18 mouse cellular contexts compared by ENCODE assay signal in the genomic region with DNA sequence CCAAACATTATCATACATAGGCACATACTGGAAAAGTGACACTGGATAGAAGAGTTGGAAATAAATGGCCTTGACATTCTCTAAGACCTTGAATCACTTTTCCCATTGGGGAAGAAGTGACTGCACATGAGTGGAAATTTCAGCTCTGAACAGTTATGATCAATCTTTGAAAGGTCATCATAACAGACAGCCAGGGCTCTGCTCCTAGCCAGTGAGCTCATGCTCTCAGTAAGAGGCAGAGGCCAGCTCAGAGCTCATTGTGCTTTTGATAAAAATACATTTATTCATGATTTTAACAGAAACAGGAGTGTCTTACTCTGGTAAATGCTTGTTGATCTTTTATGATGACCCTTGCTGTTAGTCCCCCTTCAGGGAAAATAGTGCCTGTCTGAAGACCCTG.
"Had no signal": no experiment of that assay in that cellular context is flagged by ENCODE, and none has a peak within 500 bp of the region (broad histone marks: within the 10 kb centered on the region; RNA-seq: fewer than 3 reads in every experiment).

No protein-coding gene starts in this region.

- H3K36me3 ChIP-seq: midbrain, embryonic 10.5 days; midbrain, embryonic 13.5 days; neural tube, embryonic 13.5 days; neural tube, embryonic 15.5 days had no signal

- ATAC-seq: liver, postnatal 0 days; midbrain, embryonic 13.5 days; midbrain, embryonic 16.5 days had no signal

- H3K27me3 ChIP-seq: midbrain, embryonic 13.5 days; neural tube, embryonic 13.5 days; neural tube, embryonic 15.5 days had no signal

- H3K27ac ChIP-seq: midbrain, embryonic 10.5 days; midbrain, embryonic 13.5 days; neural tube, embryonic 13.5 days; neural tube, embryonic 15.5 days had no signal

- H3K4me3 ChIP-seq: midbrain, embryonic 10.5 days; midbrain, embryonic 13.5 days; myocyte; neural tube, embryonic 13.5 days; neural tube, embryonic 15.5 days had no signal

- H3K4me2 ChIP-seq: lung, embryonic 14.5 days; midbrain, embryonic 13.5 days; neural tube, embryonic 13.5 days; neural tube, embryonic 15.5 days had no signal

- H3K4me1 ChIP-seq: midbrain, embryonic 10.5 days; midbrain, embryonic 13.5 days; neural tube, embryonic 13.5 days; neural tube, embryonic 15.5 days had no signal

- H3K9ac ChIP-seq: liver, postnatal 0 days; lung, embryonic 14.5 days; midbrain, embryonic 13.5 days; neural tube, embryonic 13.5 days; neural tube, embryonic 15.5 days had no signal

- DNase-seq: liver, postnatal 0 days; lung, embryonic 14.5 days; lung, postnatal 10 days; lung, postnatal 4 days; retina, postnatal 1 day; right cerebral cortex, adult 18-20 months; right cerebral cortex, postnatal 25 days; right cerebral cortex, postnatal 4 days; spleen, adult 18-20 months; thymus, adult 2 months; thymus, postnatal 25 days; thymus, postnatal 4 days had no signal

- H3K9me3 ChIP-seq: midbrain, embryonic 10.5 days; midbrain, embryonic 13.5 days; neural tube, embryonic 13.5 days; neural tube, embryonic 15.5 days had no signal
